Mouse (Mus musculus) gastrocnemius, postnatal 25 days (tissue): ENCODE results near the gene Pnck. TPM values are rescaled to one million over a fixed set of nuclear protein-coding genes. Genes with fewer than 3 reads are reported as not detected.

Experiments
- DNase-seq: peaks from one replicate; pipeline ENCODE4 v3.0.0; 2022
- total RNA-seq, 2 experiments: library from RNA; stranded (reverse); gene quantifications; 1 replicate in 1 of 2; 2 replicates in 1 of 2; pipeline ENCODE4 v1.2.3; 2021

Pnck gene
- total RNA-seq, 2 experiments from 2014 or later, result 8.6 to 10.3 TPM

- DNase-seq, result no peak
Observed at GRCm38 (mm10) chrX:73639901-73640469, 19.9 kb downstream of the Pnck start.

GRCm38 (mm10) chrX:73639255-73639675 is 20.7 kb downstream of the Pnck start, which contains the start of gene Dusp9:
Gene Dusp9, plus strand, starts transcription at chrX:73639419.
- no peak for DNase-seq

- DNase-seq, result no peak
Observed at GRCm38 (mm10) chrX:73637415-73637814, 22.5 kb downstream of the Pnck start.

DNA sequence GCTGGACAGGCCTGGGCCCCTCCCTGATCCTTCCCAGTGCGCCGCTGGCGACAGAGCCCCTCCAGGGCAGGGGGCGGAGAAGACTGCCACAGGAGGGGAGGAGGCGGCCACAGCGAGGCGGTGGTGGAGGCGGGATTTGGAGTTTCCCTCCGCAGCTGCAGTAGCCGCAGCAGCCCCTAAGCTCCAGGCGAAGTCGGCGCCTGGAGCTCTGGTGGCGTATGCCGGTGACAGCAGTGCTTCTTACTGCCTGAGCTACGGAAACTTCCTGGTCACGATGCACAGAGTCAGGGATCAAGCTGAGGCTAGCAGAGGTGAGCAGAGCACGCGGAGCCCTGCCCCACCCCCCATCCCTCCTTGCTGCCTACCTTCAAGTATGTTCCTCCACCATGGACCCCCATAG is 24.5 kb downstream of the Pnck start:
- no peak for DNase-seq

GRCm38 (mm10) chrX:73626981-73627380 is 32.9 kb downstream of the Pnck start:
- DNase-seq, result no peak

DNA sequence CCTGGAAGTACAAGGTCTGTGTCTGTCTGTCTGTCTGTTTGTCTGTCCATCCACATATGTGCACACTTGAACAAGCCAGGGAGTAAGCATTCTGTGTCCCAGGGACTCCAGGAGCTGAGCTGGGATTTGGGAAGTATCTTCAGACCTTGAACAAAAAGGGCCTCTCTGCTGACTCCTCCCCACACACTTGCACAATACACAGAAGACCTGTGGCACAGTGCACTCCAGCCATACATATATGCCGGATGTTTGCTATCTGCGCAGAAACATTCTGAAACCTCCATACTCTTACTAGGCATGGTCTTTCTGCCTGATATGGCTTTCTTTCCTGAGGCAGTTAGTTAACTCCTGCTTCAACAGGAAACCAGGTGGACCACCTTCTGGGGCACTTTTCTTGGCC is 40.0 kb downstream of the Pnck start:
- DNase-seq, result no peak

DNA sequence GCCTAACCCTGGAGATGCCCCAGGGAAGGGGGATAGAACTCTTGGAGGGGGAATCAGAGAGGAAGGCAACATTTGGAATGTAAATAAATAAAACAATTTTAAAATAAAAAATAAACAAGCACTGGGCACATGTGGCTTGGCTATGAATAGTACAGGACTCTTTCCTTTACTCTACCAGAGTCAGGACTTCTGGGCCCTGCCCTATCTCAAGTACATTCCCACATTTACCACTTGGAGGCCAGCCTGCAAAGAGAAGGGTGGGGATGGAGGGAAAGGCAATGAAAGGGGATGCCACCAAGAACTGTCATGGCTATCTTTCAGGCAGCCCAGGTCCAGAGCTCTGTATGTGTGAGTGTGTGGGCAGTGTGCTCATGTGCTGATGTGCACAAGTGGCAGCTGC is 40.5 kb downstream of the Pnck start:
- no peak for DNase-seq

GRCm38 (mm10) chrX:73615876-73616275 is 44.0 kb downstream of the Pnck start:
- no peak for DNase-seq

GRCm38 (mm10) chrX:73613665-73614064 is 46.3 kb downstream of the Pnck start:
- DNase-seq, result no peak

Other genes with a start within 250 kb of the Pnck start
- under 1 TPM in 1 of 2 experiments, not detected in 1; 0.05 TPM for gene Zfp92, start 249.0 kb downstream of the Pnck start, total RNA-seq
- not detected for gene Trex2, start 224.8 kb downstream of the Pnck start, total RNA-seq
- gene Haus7, start 201.1 kb downstream of the Pnck start, total RNA-seq, result 10 to 100 TPM in 1 of 2 experiments, 1 to 10 TPM in 1; 9.8 to 13.3 TPM
- 100 to 1,000 TPM; 116 to 139 TPM for gene Bgn, start 176.5 kb downstream of the Pnck start, total RNA-seq
- gene Atp2b3, start 157.0 kb downstream of the Pnck start, total RNA-seq, result 10 to 100 TPM; 10.6 to 11.8 TPM
- not detected for gene Dusp9, start 20.7 kb downstream of the Pnck start, total RNA-seq
- 100 to 1,000 TPM in 1 of 2 experiments, 10 to 100 TPM in 1; 96.2 to 127 TPM for gene Slc6a8, start 13.0 kb upstream of the Pnck start, total RNA-seq
- gene Bcap31, start 56.1 kb upstream of the Pnck start, total RNA-seq, result 10 to 100 TPM; 45.9 to 58.5 TPM
- 10 to 100 TPM; 22.8 to 30.4 TPM for gene Abcd1, start 56.5 kb upstream of the Pnck start, total RNA-seq
- gene Plxnb3, start 97.0 kb upstream of the Pnck start, total RNA-seq, result under 1 TPM; 0.61 to 0.67 TPM
- gene Srpk3, start 114.3 kb upstream of the Pnck start, total RNA-seq, result 10 to 100 TPM; 39.6 to 60.5 TPM
- 100 to 1,000 TPM; 399 to 430 TPM for gene Idh3g, start 126.8 kb upstream of the Pnck start, total RNA-seq
- 10 to 100 TPM; 72.3 to 80.8 TPM for gene Ssr4, start 126.9 kb upstream of the Pnck start, total RNA-seq
- gene Pdzd4, start 164.9 kb upstream of the Pnck start, total RNA-seq, result 1 to 10 TPM; 1.1 to 1.4 TPM
- not detected for gene Avpr2, start 232.0 kb upstream of the Pnck start, total RNA-seq
- gene L1cam, start 236.0 kb upstream of the Pnck start, total RNA-seq, result 1 to 10 TPM; 1.2 to 2.3 TPM